Mouse (Mus musculus) megakaryocyte, embryonic 14.5 days (primary cell): ENCODE results near the gene Itgav.

Experiments
- FLI1 ChIP-seq: IDR thresholded peaks from 2 replicates; pipeline ENCODE4 v1.6.1; 2012; ENCODE audit warnings: low read length, inconsistent platforms, mixed read lengths
- GATA1 ChIP-seq: IDR thresholded peaks from 3 replicates; pipeline ENCODE4 v1.6.1; 2012; ENCODE audit warnings: mixed read lengths, low read length, inconsistent platforms, borderline replicate concordance

DNA sequence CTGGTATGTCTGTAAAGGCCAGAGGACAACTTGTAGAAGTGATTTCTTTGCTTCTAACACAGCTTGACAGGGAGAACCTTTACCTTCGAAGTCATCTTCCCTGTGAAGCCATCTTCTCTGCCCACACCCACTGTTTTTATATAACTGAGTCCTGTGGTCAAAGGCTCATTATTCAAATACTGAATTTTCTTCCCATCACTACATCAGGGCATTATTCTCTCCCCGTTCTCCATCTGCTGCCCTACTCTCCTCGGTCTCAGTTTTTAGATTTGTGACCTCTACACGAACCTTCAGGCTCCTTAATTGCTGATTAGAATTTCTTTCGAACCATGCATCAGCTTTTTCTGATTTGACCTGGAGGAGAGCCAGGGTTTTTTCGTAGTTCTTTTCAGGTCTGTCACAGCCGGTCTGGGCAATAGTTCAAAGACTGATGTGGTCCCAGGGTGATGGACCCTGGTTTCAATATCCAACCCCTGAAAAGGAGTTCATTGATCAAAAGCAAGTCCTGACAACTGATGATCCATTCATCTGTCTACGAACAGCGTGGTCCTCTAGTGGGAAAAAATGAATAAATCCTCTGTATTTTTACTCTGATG is 73.8 kb downstream of the Itgav start:
- TF ChIP-seq FLI1 (no peak), GATA1 (no peak)
